ENCODE assay signal across 8 mouse cellular contexts in genomic region chr19:10895708-10896107, GRCm38 (mm10). TPM values are rescaled to one million over a fixed set of nuclear protein-coding genes. Genes with fewer than 3 reads are reported as not detected.
DNase-seq lines count a peak whose midpoint lies in the region; ATAC-seq and TF ChIP-seq lines count a peak whose summit lies in the region.

No protein-coding gene starts in this region.

- no peak for TF ChIP-seq EP300 in ES-Bruce4 (IDR thresholded peaks at IDR 0.05; ENCODE audit: insufficient read depth, low read depth, low read length)
- no peak for TF ChIP-seq EP300 in stomach, postnatal 0 days (optimal IDR thresholded peaks at IDR 0.05)

- no peaks in the 10 kb centered on the region for H3K27me3 ChIP-seq in heart, embryonic 14.5 days (ENCODE audit: control insufficient read depth, insufficient read depth, low read length)
- H3K27me3 ChIP-seq in ES-Bruce4 (ENCODE audit: control insufficient read depth, insufficient read depth, low read length, poor library complexity, severe bottlenecking), result no peaks in the 10 kb centered on the region
- H3K27me3 ChIP-seq in embryonic facial prominence, embryonic 14.5 days (replicated peaks; ENCODE audit: control insufficient read depth, insufficient read depth, low read length), result no peaks in the 10 kb centered on the region
- H3K27me3 ChIP-seq in limb, embryonic 14.5 days (ENCODE audit: control insufficient read depth, insufficient read depth, low read length), result no peaks in the 10 kb centered on the region
- H3K27me3 ChIP-seq in stomach, postnatal 0 days (ENCODE audit: control insufficient read depth, insufficient read depth, low read length), result no peaks in the 10 kb centered on the region

- DNase-seq in heart, adult 8-10 months (ENCODE audit: low spot score), result no peak
- DNase-seq in embryonic facial prominence, embryonic 14.5 days (ENCODE audit: low spot score), result peak; percentile 12
- DNase-seq in limb, embryonic 14.5 days (ENCODE audit: low spot score), result peak; percentile 57
- DNase-seq in stomach, postnatal 0 days (ENCODE audit: low spot score), result peak; percentile 43
- DNase-seq in ovary, postnatal 36 days (ENCODE audit: low spot score), result no peak
- DNase-seq in retina, postnatal 1 day, result no peak

- no peaks in the 10 kb centered on the region for H3K9me3 ChIP-seq in heart, embryonic 14.5 days (ENCODE audit: control insufficient read depth, low read length)
- no peaks in the 10 kb centered on the region for H3K9me3 ChIP-seq in ES-Bruce4 (replicated peaks; ENCODE audit: control insufficient read depth, insufficient read depth, low read length, poor library complexity, severe bottlenecking)
- H3K9me3 ChIP-seq in embryonic facial prominence, embryonic 14.5 days (ENCODE audit: control insufficient read depth, low read length), result no peaks in the 10 kb centered on the region
- no peaks in the 10 kb centered on the region for H3K9me3 ChIP-seq in limb, embryonic 14.5 days (ENCODE audit: control insufficient read depth, low read length)
- no peaks in the 10 kb centered on the region for H3K9me3 ChIP-seq in stomach, postnatal 0 days (ENCODE audit: control insufficient read depth, low read length)

- 3% methylated on average over 16 of the region's 16 CpGs for WGBS in heart, embryonic 14.5 days
- 2% methylated on average over 16 of the region's 16 CpGs for WGBS in embryonic facial prominence, embryonic 14.5 days
- 1% methylated on average over 16 of the region's 16 CpGs for WGBS in limb, embryonic 14.5 days
- under 1% methylated on average over 16 of the region's 16 CpGs for WGBS in stomach, postnatal 0 days

- no peak for TF ChIP-seq POLR2A in ES-Bruce4 (IDR thresholded peaks at IDR 0.05; ENCODE audit: insufficient read depth, low read length)
- TF ChIP-seq POLR2A in limb, embryonic 14.5 days (IDR thresholded peaks at IDR 0.05; ENCODE audit: borderline replicate concordance, extremely low read depth, insufficient read depth, insufficient read length), result no peak

- TF ChIP-seq CTCF in ES-Bruce4 (IDR thresholded peaks at IDR 0.05; ENCODE audit: low read depth, low read length), result no peak
- no peak for TF ChIP-seq CTCF in stomach, postnatal 0 days (IDR thresholded peaks at IDR 0.05; ENCODE audit: low read depth)

- H3K4me3 ChIP-seq in heart, embryonic 14.5 days (ENCODE audit: control insufficient read depth in 1 of 2, insufficient read depth in 1 of 2, low read depth in 1 of 2, low read length in 2 of 2), result peak overlapping the region; percentile 73 to 99
- H3K4me3 ChIP-seq in ES-Bruce4 (ENCODE audit: low read depth, low read length), result peak overlapping the region; percentile 96
- peak overlapping the region; percentile 75 for H3K4me3 ChIP-seq in embryonic facial prominence, embryonic 14.5 days (ENCODE audit: low read depth, low read length)
- H3K4me3 ChIP-seq in limb, embryonic 14.5 days (replicated peaks; ENCODE audit: low read length), result peak overlapping the region; percentile 95
- H3K4me3 ChIP-seq in stomach, postnatal 0 days (ENCODE audit: low read depth, low read length), result peak overlapping the region; percentile 74

- H3K4me1 ChIP-seq in heart, embryonic 14.5 days (ENCODE audit: control insufficient read depth in 2 of 2, insufficient read depth in 2 of 2, low read length in 2 of 2), result peaks cover 0 to 19% of the 10 kb centered on the region in 2 experiments; a peak in 3 of 4 replicates
- H3K4me1 ChIP-seq in ES-Bruce4 (ENCODE audit: control insufficient read depth, insufficient read depth, low read length), result no peaks in the 10 kb centered on the region
- H3K4me1 ChIP-seq in embryonic facial prominence, embryonic 14.5 days (ENCODE audit: control insufficient read depth, insufficient read depth, low read length), result peaks cover 10% of the 10 kb centered on the region; the same call in 1 of the 2 replicates
- peaks cover 11% of the 10 kb centered on the region; the same call in 1 of the 2 replicates for H3K4me1 ChIP-seq in limb, embryonic 14.5 days (ENCODE audit: control insufficient read depth, insufficient read depth, low read length)
- 0 out of 2 replicates have a peak, but pooled peaks cover 2% of the 10 kb centered on the region for H3K4me1 ChIP-seq in stomach, postnatal 0 days (replicated peaks; ENCODE audit: control insufficient read depth, insufficient read depth)

- no peak for ATAC-seq in heart, embryonic 14.5 days (ENCODE audit: insufficient number of reproducible peaks, insufficient read depth, low FRiP score, low read depth)
- no peak for ATAC-seq in embryonic facial prominence, embryonic 14.5 days (ENCODE audit: low read depth)
- no peak for ATAC-seq in limb, embryonic 14.5 days (ENCODE audit: low FRiP score, low read depth)
- ATAC-seq in stomach, postnatal 0 days (ENCODE audit: low FRiP score, low TSS enrichment), result peak; percentile 10; the same call in 1 of the 2 replicates

- peak overlapping the region; percentile 90 for H3K4me2 ChIP-seq in heart, embryonic 14.5 days (ENCODE audit: low read length)
- H3K4me2 ChIP-seq in embryonic facial prominence, embryonic 14.5 days (ENCODE audit: low read depth, low read length), result peak overlapping the region; percentile 89
- peak overlapping the region; percentile 87 for H3K4me2 ChIP-seq in limb, embryonic 14.5 days (replicated peaks; ENCODE audit: low read depth, low read length, severe bottlenecking)
- peak overlapping the region; percentile 80 for H3K4me2 ChIP-seq in stomach, postnatal 0 days (replicated peaks; ENCODE audit: low read depth)

- peak overlapping the region; percentile 78 to 93 for H3K27ac ChIP-seq in heart, embryonic 14.5 days (replicated peaks in 1 of 2; ENCODE audit: control insufficient read depth in 1 of 2, insufficient read depth in 1 of 2, low read depth in 2 of 2, low read length in 2 of 2)
- no peak overlapping the region for H3K27ac ChIP-seq in ES-Bruce4 (ENCODE audit: insufficient read depth, low read length)
- peak overlapping the region; percentile 88 for H3K27ac ChIP-seq in embryonic facial prominence, embryonic 14.5 days (replicated peaks; ENCODE audit: low read depth, low read length)
- H3K27ac ChIP-seq in limb, embryonic 14.5 days (replicated peaks; ENCODE audit: low read depth, low read length), result peak overlapping the region; percentile 93
- peak overlapping the region; percentile 93 for H3K27ac ChIP-seq in stomach, postnatal 0 days (replicated peaks)

- peaks cover 38% of the 10 kb centered on the region for H3K36me3 ChIP-seq in heart, embryonic 14.5 days (ENCODE audit: control insufficient read depth, insufficient read depth, low read length)
- H3K36me3 ChIP-seq in ES-Bruce4 (ENCODE audit: control insufficient read depth, insufficient read depth, low read length, poor library complexity, severe bottlenecking), result peaks cover 32% of the 10 kb centered on the region
- peaks cover 32% of the 10 kb centered on the region for H3K36me3 ChIP-seq in embryonic facial prominence, embryonic 14.5 days (ENCODE audit: control insufficient read depth, insufficient read depth, low read length)
- peaks cover 28% of the 10 kb centered on the region for H3K36me3 ChIP-seq in limb, embryonic 14.5 days (ENCODE audit: control insufficient read depth, insufficient read depth, low read length)
- H3K36me3 ChIP-seq in stomach, postnatal 0 days (ENCODE audit: control insufficient read depth, insufficient read depth, low read length), result peaks cover 23% of the 10 kb centered on the region

- peak overlapping the region; percentile 84 for H3K9ac ChIP-seq in heart, embryonic 14.5 days (ENCODE audit: low read length)
- peak overlapping the region; percentile 78 for H3K9ac ChIP-seq in ES-Bruce4 (ENCODE audit: low read depth, poor library complexity, severe bottlenecking)
- H3K9ac ChIP-seq in embryonic facial prominence, embryonic 14.5 days (ENCODE audit: low read depth, low read length), result peak overlapping the region; percentile 85
- H3K9ac ChIP-seq in limb, embryonic 14.5 days (ENCODE audit: low read depth, low read length, severe bottlenecking), result peak overlapping the region; percentile 94
- peak overlapping the region; percentile 90 for H3K9ac ChIP-seq in stomach, postnatal 0 days (ENCODE audit: low read length)

RNA-seq across cellular contexts. Expression of gene Prpf19, which starts 0.7 kb away (rescaled TPM):
- polyA plus RNA-seq in heart, embryonic 14.5 days (2014; fragmentation: Nextera tagmentation; extraction: Ambion mirVana), result 32.0 and 35.3 TPM in 2 replicates
- 100 to 1,000 TPM; 259 to 280 (median 264) TPM for total RNA-seq in heart, adult 8-10 months (2022)
- polyA plus RNA-seq in ES-Bruce4 (2011; ENCODE audit: insufficient read depth, insufficient read length, low read depth, missing spikeins), result 131 and 148 TPM in 2 replicates
- 41.9 and 46.1 TPM in 2 replicates for polyA plus RNA-seq in embryonic facial prominence, embryonic 14.5 days (2014; fragmentation: Nextera tagmentation; extraction: Ambion mirVana)
- polyA plus RNA-seq in limb, embryonic 14.5 days (2012; rRNA removed), result 360 and 433 TPM in 2 replicates
- polyA plus RNA-seq in limb, embryonic 14.5 days (2014; fragmentation: Nextera tagmentation; extraction: Ambion mirVana), result 39.7 and 43.6 TPM in 2 replicates
- polyA plus RNA-seq in stomach, postnatal 0 days (2015; fragmentation: Nextera tagmentation; extraction: Ambion mirVana), result 17.6 and 19.5 TPM in 2 replicates

RNA-seq across cellular contexts. Expression of gene Tmem109, which starts 13.9 kb away (rescaled TPM):
- polyA plus RNA-seq in heart, embryonic 14.5 days (2014; fragmentation: Nextera tagmentation; extraction: Ambion mirVana), result 92.4 and 94.5 TPM in 2 replicates
- total RNA-seq in heart, adult 8-10 months (2022), result 100 to 1,000 TPM; 103 to 117 (median 104) TPM
- polyA plus RNA-seq in ES-Bruce4 (2011; ENCODE audit: insufficient read depth, insufficient read length, low read depth, missing spikeins), result 16.3 and 20.1 TPM in 2 replicates
- 131 and 137 TPM in 2 replicates for polyA plus RNA-seq in embryonic facial prominence, embryonic 14.5 days (2014; fragmentation: Nextera tagmentation; extraction: Ambion mirVana)
- 106 and 124 TPM in 2 replicates for polyA plus RNA-seq in limb, embryonic 14.5 days (2012; rRNA removed)
- polyA plus RNA-seq in limb, embryonic 14.5 days (2014; fragmentation: Nextera tagmentation; extraction: Ambion mirVana), result 126 and 128 TPM in 2 replicates
- 176 and 186 TPM in 2 replicates for polyA plus RNA-seq in stomach, postnatal 0 days (2015; fragmentation: Nextera tagmentation; extraction: Ambion mirVana)

RNA-seq across cellular contexts. Expression of gene Zp1, which starts 24.7 kb away (rescaled TPM):
- not detected in 2 replicates for polyA plus RNA-seq in heart, embryonic 14.5 days (2014; fragmentation: Nextera tagmentation; extraction: Ambion mirVana)
- not detected for total RNA-seq in heart, adult 8-10 months (2022)
- polyA plus RNA-seq in ES-Bruce4 (2011; ENCODE audit: insufficient read depth, insufficient read length, low read depth, missing spikeins), result not detected in 2 replicates
- polyA plus RNA-seq in embryonic facial prominence, embryonic 14.5 days (2014; fragmentation: Nextera tagmentation; extraction: Ambion mirVana), result 0.17 TPM in 1 of 2 replicates, not detected in the other
- polyA plus RNA-seq in limb, embryonic 14.5 days (2012; rRNA removed), result 0.04 TPM in 1 of 2 replicates, not detected in the other
- not detected in 2 replicates for polyA plus RNA-seq in limb, embryonic 14.5 days (2014; fragmentation: Nextera tagmentation; extraction: Ambion mirVana)
- 0.08 and 0.17 TPM in 2 replicates for polyA plus RNA-seq in stomach, postnatal 0 days (2015; fragmentation: Nextera tagmentation; extraction: Ambion mirVana)

RNA-seq across cellular contexts. Expression of gene Tmem132a, which starts 26.0 kb away (rescaled TPM):
- 31.6 and 37.0 TPM in 2 replicates for polyA plus RNA-seq in heart, embryonic 14.5 days (2014; fragmentation: Nextera tagmentation; extraction: Ambion mirVana)
- 10 to 100 TPM in 3 of 4 experiments, 1 to 10 TPM in 1; 9.2 to 11.3 (median 10.9) TPM for total RNA-seq in heart, adult 8-10 months (2022)
- 16.5 and 17.2 TPM in 2 replicates for polyA plus RNA-seq in ES-Bruce4 (2011; ENCODE audit: insufficient read depth, insufficient read length, low read depth, missing spikeins)
- 58.5 and 67.8 TPM in 2 replicates for polyA plus RNA-seq in embryonic facial prominence, embryonic 14.5 days (2014; fragmentation: Nextera tagmentation; extraction: Ambion mirVana)
- 150 and 211 TPM in 2 replicates for polyA plus RNA-seq in limb, embryonic 14.5 days (2012; rRNA removed)
- 67.8 and 76.2 TPM in 2 replicates for polyA plus RNA-seq in limb, embryonic 14.5 days (2014; fragmentation: Nextera tagmentation; extraction: Ambion mirVana)
- 19.1 and 20.8 TPM in 2 replicates for polyA plus RNA-seq in stomach, postnatal 0 days (2015; fragmentation: Nextera tagmentation; extraction: Ambion mirVana)

RNA-seq across cellular contexts. Expression of gene Ptgdr2, which starts 41.3 kb away (rescaled TPM):
- polyA plus RNA-seq in heart, embryonic 14.5 days (2014; fragmentation: Nextera tagmentation; extraction: Ambion mirVana), result 0.07 and 0.22 TPM in 2 replicates
- total RNA-seq in heart, adult 8-10 months (2022), result under 1 TPM in 1 of 4 experiments, not detected in 3; 0.19 TPM
- polyA plus RNA-seq in ES-Bruce4 (2011; ENCODE audit: insufficient read depth, insufficient read length, low read depth, missing spikeins), result not detected in 2 replicates
- 0.08 and 0.20 TPM in 2 replicates for polyA plus RNA-seq in embryonic facial prominence, embryonic 14.5 days (2014; fragmentation: Nextera tagmentation; extraction: Ambion mirVana)
- polyA plus RNA-seq in limb, embryonic 14.5 days (2012; rRNA removed), result 0.15 and 0.33 TPM in 2 replicates
- 0.07 TPM in 2 replicates for polyA plus RNA-seq in limb, embryonic 14.5 days (2014; fragmentation: Nextera tagmentation; extraction: Ambion mirVana)
- 0.06 and 0.07 TPM in 2 replicates for polyA plus RNA-seq in stomach, postnatal 0 days (2015; fragmentation: Nextera tagmentation; extraction: Ambion mirVana)

Comparison
In these comparisons a context has a peak if more than half of its experiments do, and no peak if none do; other contexts are left out.
1. DNase-seq: peak in embryonic facial prominence, embryonic 14.5 days (single experiment), limb, embryonic 14.5 days (single experiment) and stomach, postnatal 0 days (single experiment); none in heart, adult 8-10 months (single experiment), ovary, postnatal 36 days (single experiment) and retina, postnatal 1 day (single experiment).
2. Peak in every context shown above with its lines, with median percentiles within 50 percentile points of each other: H3K4me2 ChIP-seq, H3K4me3 ChIP-seq and H3K9ac ChIP-seq.